Mouse (Mus musculus): ENCODE measurements around the gene Bcl2l14.

- TF ChIP-seq CTCF (IDR thresholded peaks at IDR 0.05; ENCODE audit: control insufficient read depth, insufficient read depth, insufficient read length) = peak; percentile 61
- TF ChIP-seq CEBPB (IDR thresholded peaks at IDR 0.05; ENCODE audit: low read depth) = no peak
- no peak for TF ChIP-seq MYOD1 (IDR thresholded peaks at IDR 0.05; ENCODE audit: control insufficient read depth, insufficient read length, low read depth)
- no peak for TF ChIP-seq FOSL1 (IDR thresholded peaks at IDR 0.05; ENCODE audit: insufficient read depth, low read length, poor library complexity, severe bottlenecking)
Measured at GRCm38 (mm10) chr6:134389248-134389891, 6.7 kb upstream of the Bcl2l14 start.
